Mouse (Mus musculus) ES-E14 (cell line): Measurements from ENCODE around the gene Prmt9.

Source experiments
- CHD2 ChIP-seq: IDR thresholded peaks from 2 replicates; pipeline ENCODE4 v1.6.1; 2014; ENCODE audit warnings: mild to moderate bottlenecking, low read depth, low read length, inconsistent platforms
- HCFC1 ChIP-seq: IDR thresholded peaks from 2 replicates; pipeline ENCODE4 v1.6.1; 2012; ENCODE audit warnings: low read length, inconsistent platforms, borderline replicate concordance; ENCODE audit not compliant: insufficient read depth
- ZNF384 ChIP-seq: IDR thresholded peaks from 2 replicates; pipeline ENCODE4 v1.6.1; 2012; ENCODE audit warnings: low read depth, low read length, inconsistent platforms

DNA sequence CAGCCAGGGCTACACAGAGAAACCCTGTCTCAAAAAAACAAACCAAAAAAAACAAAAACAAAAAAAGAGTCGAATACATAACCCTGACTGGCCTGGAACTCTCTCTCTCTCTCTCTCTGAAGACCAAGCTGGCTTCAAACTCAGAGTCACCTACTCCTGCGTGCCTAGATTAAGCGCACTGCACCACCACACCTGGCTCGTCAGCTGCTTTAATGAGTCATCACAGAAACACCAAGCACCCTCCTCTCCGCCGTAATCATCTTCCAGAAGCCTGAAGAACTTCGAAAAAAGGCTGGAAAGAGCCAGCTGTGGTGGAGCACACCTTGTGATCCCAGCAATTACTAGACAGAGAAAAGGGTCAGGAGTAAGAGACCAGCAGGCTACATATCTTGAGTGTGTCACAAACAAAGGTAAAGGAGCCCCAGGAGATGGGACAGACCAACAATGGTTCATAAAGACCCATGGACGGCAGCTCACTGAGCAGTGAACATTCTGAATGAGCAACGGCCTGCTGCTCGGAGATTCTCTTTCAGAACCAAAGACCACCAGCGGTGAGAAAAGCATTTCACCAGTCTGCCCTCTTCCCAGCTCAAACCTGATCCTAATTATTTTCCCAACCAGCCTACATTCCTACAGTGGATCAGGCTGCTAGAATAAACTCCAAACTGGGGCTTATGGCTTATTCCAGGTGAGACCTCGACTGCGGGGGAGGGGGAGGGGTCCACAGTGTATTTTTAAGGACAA lies 37.3 kb upstream of the Prmt9 start:
- TF ChIP-seq CHD2: no peak
- TF ChIP-seq HCFC1: no peak
- TF ChIP-seq ZNF384: no peak
